Mouse (Mus musculus): Measurements from ENCODE around the gene Prom1.

GRCm38 (mm10) chr5:44049395-44049976 is 52.3 kb downstream of the Prom1 start:
- TF ChIP-seq CTCF (IDR thresholded peaks at IDR 0.05; ENCODE audit: borderline replicate concordance, insufficient read depth, low read length) (no peak), POLR2A (IDR thresholded peaks at IDR 0.05; ENCODE audit: low read depth, low read length) (no peak)
